In the genomic region with DNA sequence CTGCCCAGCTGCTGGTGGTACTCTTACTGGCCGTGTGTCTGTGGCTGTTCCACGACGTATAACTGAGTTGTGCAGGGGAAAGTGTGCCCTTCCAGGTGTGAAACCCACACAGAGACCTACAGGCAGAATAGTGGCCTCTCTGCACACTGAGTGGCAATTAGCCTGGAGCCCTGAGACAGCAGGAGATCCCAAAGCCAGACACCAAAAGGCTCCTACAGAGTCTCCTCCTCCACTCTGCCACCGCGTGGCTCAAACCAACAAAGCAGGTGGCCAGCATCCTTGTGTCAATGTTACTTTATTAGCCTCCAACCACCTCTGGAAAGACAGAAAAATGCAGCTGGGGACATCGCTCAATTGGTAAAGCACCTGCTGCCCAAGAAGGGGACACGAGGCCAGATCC, we compare ENCODE assay signal across 10 mouse cellular contexts. TPM values are rescaled to one million over a fixed set of nuclear protein-coding genes. Genes with fewer than 3 reads are reported as not detected.
DNase-seq lines count a peak whose midpoint lies in the region; ATAC-seq and TF ChIP-seq lines count a peak whose summit lies in the region.
"Had no signal": no experiment of that assay in that cellular context is flagged by ENCODE, and none has a peak within 500 bp of the region (broad histone marks: within the 10 kb centered on the region; RNA-seq: fewer than 3 reads in every experiment).

No protein-coding gene starts in this region.

- H3K9me3 ChIP-seq in kidney, embryonic 15.5 days (replicated peaks) = no peaks in the 10 kb centered on the region
- H3K9me3 ChIP-seq in MEL (replicated peaks; ENCODE audit: insufficient read depth, low read length) = no peaks in the 10 kb centered on the region
- H3K9me3 ChIP-seq: heart, embryonic 13.5 days had no signal

- TF ChIP-seq CTCF in kidney, adult 2 months (conservative IDR thresholded peaks at IDR 0.05; ENCODE audit: insufficient read depth, insufficient read length, low read depth, low read length) = no peak; the same call in 1 of the 2 replicates
- TF ChIP-seq CTCF in MEL (IDR thresholded peaks at IDR 0.05 in 2 of 3, conservative IDR thresholded peaks at IDR 0.05 in 1 of 3; ENCODE audit: control insufficient read depth in 1 of 3, insufficient read depth in 1 of 3, low read depth in 2 of 3, low read length in 3 of 3, poor library complexity in 1 of 3, severe bottlenecking in 1 of 3) = no peak

- H3K27ac ChIP-seq in kidney, adult 2 months (ENCODE audit: insufficient read depth, low read depth, low read length) = no peak overlapping the region
- no peak overlapping the region for H3K27ac ChIP-seq in kidney, embryonic 15.5 days
- no peak overlapping the region for H3K27ac ChIP-seq in MEL (ENCODE audit: control insufficient read depth, low read depth, low read length)
- H3K27ac ChIP-seq: heart, embryonic 13.5 days had no signal

- WGBS in kidney, adult 2 months = 39% methylated on average over 7 of the region's 7 CpGs
- 26% methylated on average over 7 of the region's 7 CpGs for WGBS in kidney, embryonic 15.5 days

- TF ChIP-seq RAD21 in MEL (IDR thresholded peaks at IDR 0.05; ENCODE audit: low read depth, low read length) = no peak

- TF ChIP-seq EP300 in MEL (IDR thresholded peaks at IDR 0.05; ENCODE audit: low read depth in 1 of 2, low read length in 2 of 2) = no peak

- H3K27me3 ChIP-seq in kidney, adult 2 months (replicated peaks; ENCODE audit: control insufficient read depth, insufficient read depth, low read length) = no peaks in the 10 kb centered on the region
- peaks cover 10% of the 10 kb centered on the region for H3K27me3 ChIP-seq in kidney, embryonic 15.5 days
- no peaks in the 10 kb centered on the region for H3K27me3 ChIP-seq in MEL (ENCODE audit: control insufficient read depth in 1 of 2, insufficient read depth in 2 of 2, low read length in 2 of 2)

- peaks cover 15% of the 10 kb centered on the region; the same call in 1 of the 2 replicates for H3K4me1 ChIP-seq in kidney, adult 2 months (ENCODE audit: control insufficient read depth, insufficient read depth, low read length)
- peaks cover 42% of the 10 kb centered on the region for H3K4me1 ChIP-seq in kidney, embryonic 15.5 days
- peaks cover 2 to 21% of the 10 kb centered on the region in 2 experiments for H3K4me1 ChIP-seq in MEL (ENCODE audit: control insufficient read depth in 1 of 2, insufficient read depth in 2 of 2, low read length in 2 of 2)

- DNase-seq in embryo, embryonic 10 days (ENCODE audit: low spot score) = peak; percentile 58
- no peak for DNase-seq in embryo, embryonic 10.5 days (ENCODE audit: low spot score)
- DNase-seq in kidney, adult 2 months = peak; percentile 58
- DNase-seq in MEL (ENCODE audit: low read depth, low spot score) = no peak
- DNase-seq in kidney, postnatal 14 days = peak; percentile 47
- DNase-seq in layer of hippocampus, adult 18-20 months (ENCODE audit: low spot score in 2 of 2) = no peak

- peaks cover 24% of the 10 kb centered on the region for H3K79me2 ChIP-seq in MEL (ENCODE audit: control insufficient read depth, insufficient read depth, low read length, poor library complexity)

- H3K9ac ChIP-seq in kidney, embryonic 15.5 days = no peak overlapping the region
- H3K9ac ChIP-seq in MEL (ENCODE audit: control insufficient read depth, low read depth, low read length, poor library complexity, severe bottlenecking) = peak overlapping the region; percentile 37; the same call in 1 of the 2 replicates
- H3K9ac ChIP-seq: heart, embryonic 13.5 days had no signal

- no peak for TF ChIP-seq POLR2A in kidney, adult 2 months (IDR thresholded peaks at IDR 0.05; ENCODE audit: low read depth, low read length)
- no peak for TF ChIP-seq POLR2A in MEL (IDR thresholded peaks at IDR 0.05; ENCODE audit: control insufficient read depth in 1 of 2, insufficient read depth in 1 of 2, low read depth in 1 of 2, low read length in 2 of 2, poor library complexity in 1 of 2)

- ATAC-seq in kidney, embryonic 15.5 days (replicated peaks; ENCODE audit: low FRiP score) = no peak
- ATAC-seq in megakaryocyte-erythroid progenitor cell, adult 5-6 weeks (replicated peaks; ENCODE audit: low FRiP score, low TSS enrichment, poor library complexity, severe bottlenecking) = no peak

- no peak overlapping the region for H3K4me2 ChIP-seq in kidney, embryonic 15.5 days
- H3K4me2 ChIP-seq: heart, embryonic 13.5 days had no signal

- H3K36me3 ChIP-seq in kidney, adult 2 months (ENCODE audit: control insufficient read depth, insufficient read depth, low read length) = peaks cover 3% of the 10 kb centered on the region; the same call in 1 of the 2 replicates
- peaks cover 12% of the 10 kb centered on the region for H3K36me3 ChIP-seq in kidney, embryonic 15.5 days
- peaks cover 5 to 24% of the 10 kb centered on the region in 2 experiments for H3K36me3 ChIP-seq in MEL (ENCODE audit: control insufficient read depth in 1 of 2, insufficient read depth in 2 of 2, low read length in 2 of 2)

- no peak overlapping the region for H3K4me3 ChIP-seq in kidney, adult 2 months (ENCODE audit: insufficient read depth, low read depth, low read length)
- no peak overlapping the region for H3K4me3 ChIP-seq in kidney, embryonic 15.5 days (replicated peaks)
- no peak overlapping the region for H3K4me3 ChIP-seq in MEL (ENCODE audit: control insufficient read depth in 1 of 2, insufficient read depth in 1 of 2, low read depth in 2 of 2, low read length in 2 of 2)
- H3K4me3 ChIP-seq: heart, embryonic 13.5 days had no signal

TF ChIP-seq in MEL, 35 proteins besides CTCF, POLR2A, EP300 and RAD21:
- TF ChIP-seq MXI1 (IDR thresholded peaks at IDR 0.05; ENCODE audit: low read depth, low read length) (0 out of 2 replicates have a peak, but pooled peaks have one; percentile 6), MEF2A (IDR thresholded peaks at IDR 0.05; ENCODE audit: extremely low read depth, insufficient replicate concordance, low read depth, low read length, poor library complexity, severe bottlenecking) (no peak)

RNA-seq across cellular contexts. Expression of a gene that starts 14.7 kb away (rescaled TPM):
- polyA plus RNA-seq in kidney, adult 2 months (2012; rRNA removed) = 16.2 and 21.0 TPM in 2 replicates
- 13.7 and 16.0 TPM in 2 replicates for polyA plus RNA-seq in kidney, embryonic 15.5 days (2015; fragmentation: Nextera tagmentation; extraction: Ambion mirVana)
- total RNA-seq in MEL (2012; rRNA removed) = 2.1 and 2.2 TPM in 2 replicates
- 1 to 10 TPM in 1 of 2 experiments, not detected in 1; 8.7 TPM for polyA plus RNA-seq in MEL (2012; ENCODE audit: insufficient read depth in 1 of 2, insufficient read length in 2 of 2, low read depth in 1 of 2, low replicate concordance in 2 of 2, missing spikeins in 1 of 2)
- not detected in 2 replicates for total RNA-seq in megakaryocyte-erythroid progenitor cell, adult 5-6 weeks (2014; fragmentation: Nextera tagmentation)
- not detected in 2 replicates for total RNA-seq in megakaryocyte-erythroid progenitor cell, adult 5-6 weeks (2017)
- 10 to 100 TPM; 71.3 to 80.7 TPM for total RNA-seq in layer of hippocampus, adult 18-20 months (2021)

RNA-seq across cellular contexts. Expression of a gene that starts 15.5 kb away (rescaled TPM):
- 0.44 and 0.52 TPM in 2 replicates for polyA plus RNA-seq in kidney, adult 2 months (2012; rRNA removed)
- polyA plus RNA-seq in kidney, embryonic 15.5 days (2015; fragmentation: Nextera tagmentation; extraction: Ambion mirVana) = 1.1 and 1.6 TPM in 2 replicates
- total RNA-seq in MEL (2012; rRNA removed) = 50.0 and 72.2 TPM in 2 replicates
- polyA plus RNA-seq in MEL (2012; ENCODE audit: insufficient read depth in 1 of 2, insufficient read length in 2 of 2, low read depth in 1 of 2, low replicate concordance in 2 of 2, missing spikeins in 1 of 2) = 10 to 100 TPM in 1 of 2 experiments, not detected in 1; 44.4 TPM
- total RNA-seq in megakaryocyte-erythroid progenitor cell, adult 5-6 weeks (2014; fragmentation: Nextera tagmentation) = 2.1 TPM in 1 of 2 replicates, not detected in the other
- not detected in 2 replicates for total RNA-seq in megakaryocyte-erythroid progenitor cell, adult 5-6 weeks (2017)
- total RNA-seq in layer of hippocampus, adult 18-20 months (2021) = 1 to 10 TPM; 5.6 to 5.8 TPM
- total RNA-seq: neutrophil, adult 5-6 weeks had no signal

RNA-seq across cellular contexts. Expression of a gene that starts 42.0 kb away (rescaled TPM):
- polyA plus RNA-seq in kidney, adult 2 months (2012; rRNA removed) = 18.0 and 19.1 TPM in 2 replicates
- 9.5 and 9.8 TPM in 2 replicates for polyA plus RNA-seq in kidney, embryonic 15.5 days (2015; fragmentation: Nextera tagmentation; extraction: Ambion mirVana)
- 6.4 and 7.7 TPM in 2 replicates for total RNA-seq in MEL (2012; rRNA removed)
- 10 to 100 TPM in 1 of 2 experiments, not detected in 1; 13.7 TPM for polyA plus RNA-seq in MEL (2012; ENCODE audit: insufficient read depth in 1 of 2, insufficient read length in 2 of 2, low read depth in 1 of 2, low replicate concordance in 2 of 2, missing spikeins in 1 of 2)
- 4.1 and 6.1 TPM in 2 replicates for total RNA-seq in megakaryocyte-erythroid progenitor cell, adult 5-6 weeks (2014; fragmentation: Nextera tagmentation)
- 1.3 and 3.3 TPM in 2 replicates for total RNA-seq in megakaryocyte-erythroid progenitor cell, adult 5-6 weeks (2017)
- 1 to 10 TPM; 1.1 to 1.3 TPM for total RNA-seq in layer of hippocampus, adult 18-20 months (2021)

Comparison
In these comparisons a context has a peak if more than half of its experiments do, and no peak if none do; other contexts are left out.
1. DNase-seq: peak in embryo, embryonic 10 days (single experiment), kidney, adult 2 months (single experiment) and kidney, postnatal 14 days (single experiment); none in embryo, embryonic 10.5 days (single experiment), MEL (single experiment) and layer of hippocampus, adult 18-20 months (0 of 2).
2. RNA of a gene that starts 14.7 kb away (total RNA-seq): 71.3 to 80.7 TPM in layer of hippocampus, adult 18-20 months; 2.1 to 2.2 TPM in MEL and not detected in megakaryocyte-erythroid progenitor cell, adult 5-6 weeks; every median in the first group is over 10 times any median in the second.